ENCODE assay signal across 10 mouse cellular contexts in the genomic region with DNA sequence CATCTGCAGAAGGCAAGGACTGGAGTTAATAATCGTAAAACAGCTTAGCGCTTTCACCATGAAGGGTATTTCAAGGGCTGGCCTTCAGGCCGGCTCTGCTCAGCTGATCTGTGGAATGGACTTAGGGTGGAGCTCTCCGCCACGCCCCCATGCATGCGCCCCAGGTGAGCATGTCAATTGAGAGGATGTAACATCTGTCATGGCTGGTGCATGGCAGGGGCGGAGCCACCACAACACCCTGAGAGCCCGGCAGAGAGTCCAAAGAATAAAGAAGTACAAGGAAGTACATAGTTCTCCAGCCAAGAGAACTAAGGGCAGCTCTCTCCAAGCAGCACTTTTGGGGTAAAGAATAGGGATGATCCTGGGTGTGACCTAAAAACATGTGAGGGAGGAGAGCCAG. TPM values are rescaled to one million over a fixed set of nuclear protein-coding genes. Genes with fewer than 3 reads are reported as not detected.
DNase-seq lines count a peak whose midpoint lies in the region; TF ChIP-seq lines count a peak whose summit lies in the region.
"Had no signal": no experiment of that assay in that cellular context is flagged by ENCODE, and none has a peak within 500 bp of the region (broad histone marks: within the 10 kb centered on the region; RNA-seq: fewer than 3 reads in every experiment).

No protein-coding gene starts in this region.

- no peak for TF ChIP-seq POLR2A in ES-Bruce4 (IDR thresholded peaks at IDR 0.05; ENCODE audit: insufficient read depth, low read length)
- TF ChIP-seq POLR2A in small intestine, adult 2 months (IDR thresholded peaks at IDR 0.05; ENCODE audit: low read depth, low read length), result no peak

- H3K27me3 ChIP-seq in ES-Bruce4 (ENCODE audit: control insufficient read depth, insufficient read depth, low read length, poor library complexity, severe bottlenecking), result no peaks in the 10 kb centered on the region
- no peaks in the 10 kb centered on the region for H3K27me3 ChIP-seq in small intestine, adult 2 months (ENCODE audit: control insufficient read depth, insufficient read depth, low read length)
- H3K27me3 ChIP-seq: forebrain, embryonic 12.5 days; heart, embryonic 15.5 days had no signal

- H3K9me3 ChIP-seq in ES-Bruce4 (replicated peaks; ENCODE audit: control insufficient read depth, insufficient read depth, low read length, poor library complexity, severe bottlenecking), result no peaks in the 10 kb centered on the region
- H3K9me3 ChIP-seq: heart, embryonic 15.5 days had no signal

- H3K36me3 ChIP-seq in ES-Bruce4 (ENCODE audit: control insufficient read depth, insufficient read depth, low read length, poor library complexity, severe bottlenecking), result no peaks in the 10 kb centered on the region
- no peaks in the 10 kb centered on the region for H3K36me3 ChIP-seq in small intestine, adult 2 months (ENCODE audit: control insufficient read depth, insufficient read depth, low read length)

- H3K9ac ChIP-seq in ES-Bruce4 (ENCODE audit: low read depth, poor library complexity, severe bottlenecking), result no peak overlapping the region
- H3K9ac ChIP-seq: forebrain, embryonic 12.5 days; heart, embryonic 15.5 days; liver, embryonic 14.5 days had no signal

- WGBS in small intestine, adult 2 months, result 27% methylated on average over 8 of the region's 8 CpGs

- peak overlapping the region; percentile 21 for H3K4me3 ChIP-seq in ES-Bruce4 (ENCODE audit: low read depth, low read length)
- peak overlapping the region; percentile 17; the same call in 1 of the 2 replicates for H3K4me3 ChIP-seq in small intestine, adult 2 months (ENCODE audit: low read depth, low read length)
- H3K4me3 ChIP-seq: forebrain, embryonic 12.5 days; heart, embryonic 15.5 days had no signal

- H3K27ac ChIP-seq in ES-Bruce4 (ENCODE audit: insufficient read depth, low read length), result peak overlapping the region; percentile 77
- peak overlapping the region; percentile 97 for H3K27ac ChIP-seq in small intestine, adult 2 months (ENCODE audit: insufficient read depth, low read depth, low read length)
- H3K27ac ChIP-seq: forebrain, embryonic 12.5 days; heart, embryonic 15.5 days; liver, embryonic 14.5 days had no signal

- no peaks in the 10 kb centered on the region for H3K4me1 ChIP-seq in ES-Bruce4 (ENCODE audit: control insufficient read depth, insufficient read depth, low read length)
- H3K4me1 ChIP-seq in small intestine, adult 2 months (ENCODE audit: control insufficient read depth, insufficient read depth, insufficient read length, low read length), result peaks cover 7% of the 10 kb centered on the region

- peak; percentile 67 for DNase-seq in A20 (ENCODE audit: low read depth, low spot score)
- peak; percentile 50 to 68 for DNase-seq in kidney, adult 8-10 months
- DNase-seq in embryo, embryonic 9.5 days (ENCODE audit: extremely low spot score), result no peak
- DNase-seq in adrenal gland, postnatal 4 days (ENCODE audit: low spot score in 2 of 2), result no peak
- no peak for DNase-seq in frontal cortex, postnatal 14 days (ENCODE audit: low spot score in 2 of 2)

- TF ChIP-seq EP300 in ES-Bruce4 (IDR thresholded peaks at IDR 0.05; ENCODE audit: insufficient read depth, low read depth, low read length), result peak; percentile 89

- TF ChIP-seq CTCF in ES-Bruce4 (IDR thresholded peaks at IDR 0.05; ENCODE audit: low read depth, low read length), result no peak
- no peak for TF ChIP-seq CTCF in small intestine, adult 2 months (IDR thresholded peaks at IDR 0.05; ENCODE audit: extremely low read depth, insufficient read length, insufficient replicate concordance, low read depth, low read length)

RNA-seq across cellular contexts. Expression of a gene that starts 48.9 kb away (rescaled TPM):
- 18.7 and 19.4 TPM in 2 replicates for polyA plus RNA-seq in ES-Bruce4 (2011; ENCODE audit: insufficient read depth, insufficient read length, low read depth, missing spikeins)
- polyA plus RNA-seq in small intestine, adult 2 months (2012; rRNA removed), result 4.6 and 7.8 TPM in 2 replicates
- 10 to 100 TPM; 43.3 to 46.2 TPM for total RNA-seq in adrenal gland, postnatal 4 days (2021)

RNA-seq across cellular contexts. Expression of a gene that starts 58.7 kb away (rescaled TPM):
- polyA plus RNA-seq in ES-Bruce4 (2011; ENCODE audit: insufficient read depth, insufficient read length, low read depth, missing spikeins), result 48.4 and 56.7 TPM in 2 replicates
- 26.2 and 57.7 TPM in 2 replicates for polyA plus RNA-seq in small intestine, adult 2 months (2012; rRNA removed)
- 10 to 100 TPM; 77.6 to 84.9 TPM for total RNA-seq in adrenal gland, postnatal 4 days (2021)

Comparison
In these comparisons a context has a peak if more than half of its experiments do, and no peak if none do; other contexts are left out.
1. DNase-seq: peak in A20 (single experiment) and kidney, adult 8-10 months (2 of 2); none in embryo, embryonic 9.5 days (single experiment), adrenal gland, postnatal 4 days (0 of 2) and frontal cortex, postnatal 14 days (0 of 2).